ENCODE assay signal across 9 mouse cellular contexts in genomic region chr7:99565325-99565881, GRCm38 (mm10). TPM values are rescaled to one million over a fixed set of nuclear protein-coding genes. Genes with fewer than 3 reads are reported as not detected.
DNase-seq lines count a peak whose midpoint lies in the region; ATAC-seq and TF ChIP-seq lines count a peak whose summit lies in the region.
"Had no signal": no experiment of that assay in that cellular context is flagged by ENCODE, and none has a peak within 500 bp of the region (broad histone marks: within the 10 kb centered on the region; RNA-seq: fewer than 3 reads in every experiment).

No protein-coding gene starts in this region.

- H3K4me3 ChIP-seq in liver, postnatal 0 days (ENCODE audit: low read depth, low read length) = no peak overlapping the region
- H3K4me3 ChIP-seq in embryonic facial prominence, embryonic 14.5 days (ENCODE audit: low read depth, low read length) = no peak overlapping the region
- H3K4me3 ChIP-seq in kidney, postnatal 0 days (replicated peaks; ENCODE audit: low read depth, low read length) = no peak overlapping the region
- H3K4me3 ChIP-seq in neural tube, embryonic 13.5 days = no peak overlapping the region
- H3K4me3 ChIP-seq: left cerebral cortex, adult 2 months had no signal

- DNase-seq in liver = peak; percentile 41
- DNase-seq in liver, postnatal 0 days = no peak
- DNase-seq in embryonic facial prominence, embryonic 14.5 days (ENCODE audit: low spot score) = no peak
- peak; percentile 52 for DNase-seq in kidney, postnatal 0 days (ENCODE audit: low spot score)
- DNase-seq in thymus, adult 18-20 months = no peak
- no peak for DNase-seq in MN1 (ENCODE audit: low spot score)
- DNase-seq in right cerebral cortex, postnatal 36 days (ENCODE audit: low spot score in 2 of 2) = no peak

- no peaks in the 10 kb centered on the region for H3K9me3 ChIP-seq in liver, postnatal 0 days (ENCODE audit: low read length)
- H3K9me3 ChIP-seq in embryonic facial prominence, embryonic 14.5 days (ENCODE audit: control insufficient read depth, low read length) = no peaks in the 10 kb centered on the region
- H3K9me3 ChIP-seq in kidney, postnatal 0 days (replicated peaks; ENCODE audit: low read length) = no peaks in the 10 kb centered on the region
- no peaks in the 10 kb centered on the region for H3K9me3 ChIP-seq in neural tube, embryonic 13.5 days

- no peak overlapping the region for H3K4me2 ChIP-seq in liver, postnatal 0 days (ENCODE audit: low read depth, low read length)
- no peak overlapping the region for H3K4me2 ChIP-seq in embryonic facial prominence, embryonic 14.5 days (ENCODE audit: low read depth, low read length)
- H3K4me2 ChIP-seq in kidney, postnatal 0 days (ENCODE audit: low read length) = peak overlapping the region; percentile 8; the same call in 1 of the 2 replicates
- no peak overlapping the region for H3K4me2 ChIP-seq in neural tube, embryonic 13.5 days

- no peak overlapping the region for H3K27ac ChIP-seq in liver, postnatal 0 days (ENCODE audit: low read depth)
- H3K27ac ChIP-seq in embryonic facial prominence, embryonic 14.5 days (replicated peaks; ENCODE audit: low read depth, low read length) = no peak overlapping the region
- peak overlapping the region; percentile 54; the same call in 1 of the 2 replicates for H3K27ac ChIP-seq in kidney, postnatal 0 days
- H3K27ac ChIP-seq in neural tube, embryonic 13.5 days (replicated peaks) = peak overlapping the region; percentile 76
- H3K27ac ChIP-seq: left cerebral cortex, adult 2 months had no signal

- H3K36me3 ChIP-seq in liver, postnatal 0 days (replicated peaks; ENCODE audit: insufficient read depth, low read length) = no peaks in the 10 kb centered on the region
- H3K36me3 ChIP-seq in embryonic facial prominence, embryonic 14.5 days (ENCODE audit: control insufficient read depth, insufficient read depth, low read length) = no peaks in the 10 kb centered on the region
- H3K36me3 ChIP-seq in kidney, postnatal 0 days (ENCODE audit: insufficient read depth, low read length) = no peaks in the 10 kb centered on the region
- H3K36me3 ChIP-seq in neural tube, embryonic 13.5 days = 0 out of 2 replicates have a peak, but pooled peaks cover 5% of the 10 kb centered on the region

- ATAC-seq in liver, postnatal 0 days = no peak
- ATAC-seq in embryonic facial prominence, embryonic 14.5 days (ENCODE audit: low read depth) = no peak
- ATAC-seq in kidney, postnatal 0 days (replicated peaks; ENCODE audit: low FRiP score, low read depth) = no peak
- ATAC-seq in neural tube, embryonic 13.5 days (ENCODE audit: low read depth) = peak; percentile 41

- no peak for TF ChIP-seq EP300 in liver, postnatal 0 days (IDR thresholded peaks at IDR 0.05; ENCODE audit: low read depth)

- H3K4me1 ChIP-seq in liver, postnatal 0 days (ENCODE audit: insufficient read depth) = peaks cover 3% of the 10 kb centered on the region; the same call in 1 of the 2 replicates
- H3K4me1 ChIP-seq in embryonic facial prominence, embryonic 14.5 days (ENCODE audit: control insufficient read depth, insufficient read depth, low read length) = peaks cover 9% of the 10 kb centered on the region; the same call in 1 of the 2 replicates
- peaks cover 32% of the 10 kb centered on the region for H3K4me1 ChIP-seq in kidney, postnatal 0 days (replicated peaks; ENCODE audit: insufficient read depth, low read length)
- peaks cover 55% of the 10 kb centered on the region for H3K4me1 ChIP-seq in neural tube, embryonic 13.5 days (replicated peaks)

- no peaks in the 10 kb centered on the region for H3K27me3 ChIP-seq in liver, postnatal 0 days (ENCODE audit: insufficient read depth, low read length)
- no peaks in the 10 kb centered on the region for H3K27me3 ChIP-seq in embryonic facial prominence, embryonic 14.5 days (replicated peaks; ENCODE audit: control insufficient read depth, insufficient read depth, low read length)
- H3K27me3 ChIP-seq in kidney, postnatal 0 days (ENCODE audit: insufficient read depth, low read length) = no peaks in the 10 kb centered on the region
- H3K27me3 ChIP-seq in neural tube, embryonic 13.5 days = no peaks in the 10 kb centered on the region

- no peak for TF ChIP-seq CTCF in liver, postnatal 0 days (IDR thresholded peaks at IDR 0.05; ENCODE audit: low read depth)
- no peak for TF ChIP-seq CTCF in kidney, postnatal 0 days (IDR thresholded peaks at IDR 0.05; ENCODE audit: low read depth)

- H3K9ac ChIP-seq in liver, postnatal 0 days (replicated peaks) = no peak overlapping the region
- peak overlapping the region; percentile 37; the same call in 1 of the 2 replicates for H3K9ac ChIP-seq in embryonic facial prominence, embryonic 14.5 days (ENCODE audit: low read depth, low read length)
- no peak overlapping the region for H3K9ac ChIP-seq in kidney, postnatal 0 days (ENCODE audit: low read depth, low read length)
- H3K9ac ChIP-seq in neural tube, embryonic 13.5 days = 0 out of 2 replicates have a peak overlapping the region, but pooled peaks have one; percentile 10

- 47% methylated on average over 8 of the region's 8 CpGs for WGBS in liver, postnatal 0 days (ENCODE audit: insufficient replicate concordance)
- 47% methylated on average over 8 of the region's 8 CpGs for WGBS in embryonic facial prominence, embryonic 14.5 days
- 29% methylated on average over 8 of the region's 8 CpGs for WGBS in kidney, postnatal 0 days
- WGBS in neural tube, embryonic 13.5 days = 27% methylated on average over 8 of the region's 8 CpGs

RNA-seq across cellular contexts. Expression of gene Arrb1, which starts 30.1 kb away (rescaled TPM):
- 20.1 and 21.8 TPM in 2 replicates for polyA plus RNA-seq in liver, postnatal 0 days (2015; fragmentation: Nextera tagmentation; extraction: Ambion mirVana)
- 2.8 and 3.8 TPM in 2 replicates for polyA plus RNA-seq in embryonic facial prominence, embryonic 14.5 days (2014; fragmentation: Nextera tagmentation; extraction: Ambion mirVana)
- 6.6 and 7.6 TPM in 2 replicates for polyA plus RNA-seq in kidney, postnatal 0 days (2015; fragmentation: Nextera tagmentation; extraction: Ambion mirVana)
- 15.9 and 16.2 TPM in 2 replicates for polyA plus RNA-seq in neural tube, embryonic 13.5 days (2015; fragmentation: Nextera tagmentation; extraction: Ambion mirVana)

Comparison
In these comparisons a context has a peak if more than half of its experiments do, and no peak if none do; other contexts are left out.
1. DNase-seq: peak in liver (single experiment) and kidney, postnatal 0 days (single experiment); none in liver, postnatal 0 days (single experiment), embryonic facial prominence, embryonic 14.5 days (single experiment), thymus, adult 18-20 months (0 of 2), MN1 (single experiment) and right cerebral cortex, postnatal 36 days (0 of 2).
2. H3K27ac ChIP-seq: peak in kidney, postnatal 0 days (single experiment) and neural tube, embryonic 13.5 days (single experiment); none in liver, postnatal 0 days (single experiment) and embryonic facial prominence, embryonic 14.5 days (single experiment).
3. H3K9ac ChIP-seq: peak in embryonic facial prominence, embryonic 14.5 days (single experiment) and neural tube, embryonic 13.5 days (single experiment); none in liver, postnatal 0 days (single experiment) and kidney, postnatal 0 days (single experiment).